ENCODE assay signal across 10 mouse cellular contexts in the genomic region with DNA sequence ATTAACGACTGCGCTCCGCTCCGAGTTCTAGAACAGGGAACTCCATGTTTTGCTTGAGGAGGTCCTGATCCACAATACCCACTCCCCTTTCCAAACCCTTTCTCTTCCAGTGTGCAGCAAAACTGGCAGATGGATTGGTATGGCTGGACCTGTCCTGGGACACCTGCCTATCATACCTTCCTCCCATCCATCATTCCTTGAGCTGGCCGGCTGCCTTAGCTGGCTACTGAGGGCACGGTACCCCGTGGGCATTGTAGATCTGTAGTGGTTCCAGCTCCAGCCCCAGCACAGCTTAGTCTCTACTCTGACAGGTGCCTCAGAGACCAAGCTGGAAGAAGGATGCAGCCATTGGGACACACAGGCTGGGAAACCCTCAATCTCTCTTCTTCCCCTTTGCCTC. TPM values are rescaled to one million over a fixed set of nuclear protein-coding genes. Genes with fewer than 3 reads are reported as not detected.
DNase-seq lines count a peak whose midpoint lies in the region; ATAC-seq and TF ChIP-seq lines count a peak whose summit lies in the region.
"Had no signal": no experiment of that assay in that cellular context is flagged by ENCODE, and none has a peak within 500 bp of the region (broad histone marks: within the 10 kb centered on the region; RNA-seq: fewer than 3 reads in every experiment).

No protein-coding gene starts in this region.

- H3K9me3 ChIP-seq in heart, embryonic 16.5 days (replicated peaks; ENCODE audit: control insufficient read depth, low read length), result no peaks in the 10 kb centered on the region
- H3K9me3 ChIP-seq in embryonic facial prominence, embryonic 11.5 days (replicated peaks; ENCODE audit: control insufficient read depth, low read length), result no peaks in the 10 kb centered on the region
- no peaks in the 10 kb centered on the region for H3K9me3 ChIP-seq in hindbrain, embryonic 15.5 days
- H3K9me3 ChIP-seq in midbrain, embryonic 15.5 days, result no peaks in the 10 kb centered on the region

- WGBS in heart, embryonic 16.5 days, result 32% methylated on average over 7 of the region's 7 CpGs
- WGBS in embryonic facial prominence, embryonic 11.5 days, result 14% methylated on average over 7 of the region's 7 CpGs
- 28% methylated on average over 7 of the region's 7 CpGs for WGBS in hindbrain, embryonic 15.5 days
- WGBS in midbrain, embryonic 15.5 days, result 31% methylated on average over 7 of the region's 7 CpGs
- WGBS in thymus, adult 2 months, result 59% methylated on average over 7 of the region's 7 CpGs

- ATAC-seq in heart, embryonic 16.5 days (replicated peaks; ENCODE audit: extremely low read depth, insufficient read depth, low FRiP score), result no peak
- ATAC-seq in embryonic facial prominence, embryonic 11.5 days (replicated peaks; ENCODE audit: insufficient number of reproducible peaks, low FRiP score, low TSS enrichment, low read depth), result no peak
- ATAC-seq in hindbrain, embryonic 15.5 days (ENCODE audit: low FRiP score, low read depth), result no peak
- ATAC-seq in midbrain, embryonic 15.5 days (replicated peaks), result no peak

- TF ChIP-seq POLR2A in thymus, adult 2 months (IDR thresholded peaks at IDR 0.05; ENCODE audit: control insufficient read depth, extremely low read depth, insufficient read depth, low read length, poor library complexity), result no peak

- TF ChIP-seq CTCF in thymus, adult 2 months (IDR thresholded peaks at IDR 0.05; ENCODE audit: borderline replicate concordance, control insufficient read depth, extremely low read depth, insufficient read depth, low read length, poor library complexity), result no peak

- H3K27ac ChIP-seq in heart, embryonic 16.5 days (ENCODE audit: low read length), result no peak overlapping the region
- H3K27ac ChIP-seq in embryonic facial prominence, embryonic 11.5 days (replicated peaks; ENCODE audit: low read depth, low read length), result no peak overlapping the region
- no peak overlapping the region for H3K27ac ChIP-seq in hindbrain, embryonic 15.5 days (replicated peaks)
- no peak overlapping the region for H3K27ac ChIP-seq in midbrain, embryonic 15.5 days
- no peak overlapping the region for H3K27ac ChIP-seq in thymus, adult 2 months (ENCODE audit: control insufficient read depth, insufficient read depth, low read length)

- H3K27me3 ChIP-seq in heart, embryonic 16.5 days (ENCODE audit: control insufficient read depth, insufficient read depth, low read length), result peaks cover 4% of the 10 kb centered on the region
- H3K27me3 ChIP-seq in embryonic facial prominence, embryonic 11.5 days (ENCODE audit: control insufficient read depth, insufficient read depth, low read length), result peaks cover 10% of the 10 kb centered on the region
- H3K27me3 ChIP-seq in hindbrain, embryonic 15.5 days, result peaks cover 14% of the 10 kb centered on the region; the same call in 1 of the 2 replicates
- 0 out of 2 replicates have a peak, but pooled peaks cover 3% of the 10 kb centered on the region for H3K27me3 ChIP-seq in midbrain, embryonic 15.5 days (replicated peaks)
- H3K27me3 ChIP-seq in thymus, adult 2 months (ENCODE audit: control insufficient read depth, insufficient read depth, low read length), result peaks cover 4% of the 10 kb centered on the region; the same call in 1 of the 2 replicates

- peak overlapping the region; percentile 4; the same call in 1 of the 2 replicates for H3K9ac ChIP-seq in heart, embryonic 16.5 days (ENCODE audit: low read length)
- peak overlapping the region; percentile 93 for H3K9ac ChIP-seq in embryonic facial prominence, embryonic 11.5 days (replicated peaks; ENCODE audit: low read length)
- 0 out of 2 replicates have a peak overlapping the region, but pooled peaks have one; percentile 65 for H3K9ac ChIP-seq in hindbrain, embryonic 15.5 days
- H3K9ac ChIP-seq in midbrain, embryonic 15.5 days, result peak overlapping the region; percentile 70; the same call in 1 of the 2 replicates

- peak overlapping the region; percentile 61 for H3K4me3 ChIP-seq in heart, embryonic 16.5 days (ENCODE audit: low read length)
- H3K4me3 ChIP-seq in embryonic facial prominence, embryonic 11.5 days (ENCODE audit: low read depth, low read length), result peak overlapping the region; percentile 64
- H3K4me3 ChIP-seq in hindbrain, embryonic 15.5 days, result peak overlapping the region; percentile 44
- H3K4me3 ChIP-seq in midbrain, embryonic 15.5 days, result peak overlapping the region; percentile 49; the same call in 1 of the 2 replicates
- no peak overlapping the region for H3K4me3 ChIP-seq in thymus, adult 2 months (ENCODE audit: control insufficient read depth, insufficient read depth, low read length)

- peaks cover 24% of the 10 kb centered on the region for H3K4me1 ChIP-seq in heart, embryonic 16.5 days (ENCODE audit: control insufficient read depth, insufficient read depth, low read length)
- H3K4me1 ChIP-seq in embryonic facial prominence, embryonic 11.5 days (ENCODE audit: control insufficient read depth, insufficient read depth, low read length), result peaks cover 8% of the 10 kb centered on the region
- H3K4me1 ChIP-seq in hindbrain, embryonic 15.5 days (replicated peaks), result peaks cover 41% of the 10 kb centered on the region
- H3K4me1 ChIP-seq in midbrain, embryonic 15.5 days, result peaks cover 36% of the 10 kb centered on the region
- H3K4me1 ChIP-seq in thymus, adult 2 months (replicated peaks; ENCODE audit: control insufficient read depth, insufficient read depth, low read length), result peaks cover 18% of the 10 kb centered on the region

- H3K36me3 ChIP-seq in heart, embryonic 16.5 days (ENCODE audit: control insufficient read depth, insufficient read depth), result no peaks in the 10 kb centered on the region; the same call in 1 of the 2 replicates
- no peaks in the 10 kb centered on the region for H3K36me3 ChIP-seq in embryonic facial prominence, embryonic 11.5 days (replicated peaks; ENCODE audit: control insufficient read depth, insufficient read depth, low read depth, low read length)
- no peaks in the 10 kb centered on the region for H3K36me3 ChIP-seq in hindbrain, embryonic 15.5 days
- H3K36me3 ChIP-seq in midbrain, embryonic 15.5 days (replicated peaks), result no peaks in the 10 kb centered on the region
- H3K36me3 ChIP-seq in thymus, adult 2 months (ENCODE audit: control insufficient read depth, insufficient read depth, low read length), result no peaks in the 10 kb centered on the region

- peak overlapping the region; percentile 80 for H3K4me2 ChIP-seq in heart, embryonic 16.5 days (ENCODE audit: low read depth, low read length)
- peak overlapping the region; percentile 96 for H3K4me2 ChIP-seq in embryonic facial prominence, embryonic 11.5 days (ENCODE audit: low read depth, low read length)
- peak overlapping the region; percentile 90 for H3K4me2 ChIP-seq in hindbrain, embryonic 15.5 days
- peak overlapping the region; percentile 96 for H3K4me2 ChIP-seq in midbrain, embryonic 15.5 days

- no peak for DNase-seq in heart, adult 8-10 months (ENCODE audit: low spot score)
- no peak for DNase-seq in embryonic facial prominence, embryonic 11.5 days (ENCODE audit: low spot score)
- no peak for DNase-seq in left cerebral cortex, adult 11 months (ENCODE audit: low spot score)
- no peak for DNase-seq in urinary bladder, postnatal 10 days (ENCODE audit: low spot score)
- DNase-seq in thymus, adult 2 months, result no peak
- DNase-seq: kidney, postnatal 4 days; lung, postnatal 4 days had no signal

RNA-seq across cellular contexts. Expression of a gene that starts 1.6 kb away (rescaled TPM):
- 655 and 710 TPM in 2 replicates for polyA plus RNA-seq in heart, embryonic 16.5 days (2015; fragmentation: Nextera tagmentation; extraction: Ambion mirVana)
- 1,000 to 10,000 TPM; 1,724 to 2,176 (median 1,900) TPM for total RNA-seq in heart, adult 8-10 months (2022)
- polyA plus RNA-seq in embryonic facial prominence, embryonic 11.5 days (2014; fragmentation: Nextera tagmentation; extraction: Ambion mirVana), result 8.7 and 8.8 TPM in 2 replicates
- 139 and 143 TPM in 2 replicates for polyA plus RNA-seq in hindbrain, embryonic 15.5 days (2015; fragmentation: Nextera tagmentation; extraction: Ambion mirVana)
- 82.8 and 88.3 TPM in 2 replicates for polyA plus RNA-seq in midbrain, embryonic 15.5 days (2015; fragmentation: Nextera tagmentation; extraction: Ambion mirVana)
- 172 and 198 TPM in 2 replicates for polyA plus RNA-seq in thymus, adult 2 months (2012; rRNA removed)

RNA-seq across cellular contexts. Expression of a gene that starts 5.0 kb away (rescaled TPM):
- polyA plus RNA-seq in heart, embryonic 16.5 days (2015; fragmentation: Nextera tagmentation; extraction: Ambion mirVana), result 26.4 and 30.3 TPM in 2 replicates
- 1 to 10 TPM; 4.1 to 7.8 (median 4.6) TPM for total RNA-seq in heart, adult 8-10 months (2022)
- polyA plus RNA-seq in embryonic facial prominence, embryonic 11.5 days (2014; fragmentation: Nextera tagmentation; extraction: Ambion mirVana), result 56.1 and 71.9 TPM in 2 replicates
- polyA plus RNA-seq in hindbrain, embryonic 15.5 days (2015; fragmentation: Nextera tagmentation; extraction: Ambion mirVana), result 18.2 and 18.4 TPM in 2 replicates
- 18.2 and 21.6 TPM in 2 replicates for polyA plus RNA-seq in midbrain, embryonic 15.5 days (2015; fragmentation: Nextera tagmentation; extraction: Ambion mirVana)
- 7.5 and 9.3 TPM in 2 replicates for polyA plus RNA-seq in thymus, adult 2 months (2012; rRNA removed)

RNA-seq across cellular contexts. Expression of a gene that starts 9.2 kb away (rescaled TPM):
- 0.42 and 0.44 TPM in 2 replicates for polyA plus RNA-seq in heart, embryonic 16.5 days (2015; fragmentation: Nextera tagmentation; extraction: Ambion mirVana)
- not detected for total RNA-seq in heart, adult 8-10 months (2022)
- 0.29 and 0.62 TPM in 2 replicates for polyA plus RNA-seq in embryonic facial prominence, embryonic 11.5 days (2014; fragmentation: Nextera tagmentation; extraction: Ambion mirVana)
- 1.1 and 1.6 TPM in 2 replicates for polyA plus RNA-seq in hindbrain, embryonic 15.5 days (2015; fragmentation: Nextera tagmentation; extraction: Ambion mirVana)
- polyA plus RNA-seq in midbrain, embryonic 15.5 days (2015; fragmentation: Nextera tagmentation; extraction: Ambion mirVana), result 1.1 and 1.3 TPM in 2 replicates
- polyA plus RNA-seq in thymus, adult 2 months (2012; rRNA removed), result 0.42 TPM in 1 of 2 replicates, not detected in the other

RNA-seq across cellular contexts. Expression of a gene that starts 9.9 kb away (rescaled TPM):
- polyA plus RNA-seq in heart, embryonic 16.5 days (2015; fragmentation: Nextera tagmentation; extraction: Ambion mirVana), result 112 and 114 TPM in 2 replicates
- 10 to 100 TPM; 17.3 to 25.0 (median 21.4) TPM for total RNA-seq in heart, adult 8-10 months (2022)
- 236 and 250 TPM in 2 replicates for polyA plus RNA-seq in embryonic facial prominence, embryonic 11.5 days (2014; fragmentation: Nextera tagmentation; extraction: Ambion mirVana)
- 251 and 263 TPM in 2 replicates for polyA plus RNA-seq in hindbrain, embryonic 15.5 days (2015; fragmentation: Nextera tagmentation; extraction: Ambion mirVana)
- 300 and 303 TPM in 2 replicates for polyA plus RNA-seq in midbrain, embryonic 15.5 days (2015; fragmentation: Nextera tagmentation; extraction: Ambion mirVana)
- polyA plus RNA-seq in thymus, adult 2 months (2012; rRNA removed), result 63.0 and 75.5 TPM in 2 replicates

RNA-seq across cellular contexts. Expression of a gene that starts 11.5 kb away (rescaled TPM):
- 0.56 and 0.72 TPM in 2 replicates for polyA plus RNA-seq in heart, embryonic 16.5 days (2015; fragmentation: Nextera tagmentation; extraction: Ambion mirVana)
- total RNA-seq in heart, adult 8-10 months (2022), result not detected
- 1.1 TPM in 1 of 2 replicates, not detected in the other for polyA plus RNA-seq in embryonic facial prominence, embryonic 11.5 days (2014; fragmentation: Nextera tagmentation; extraction: Ambion mirVana)
- 0.35 and 1.2 TPM in 2 replicates for polyA plus RNA-seq in hindbrain, embryonic 15.5 days (2015; fragmentation: Nextera tagmentation; extraction: Ambion mirVana)
- polyA plus RNA-seq in midbrain, embryonic 15.5 days (2015; fragmentation: Nextera tagmentation; extraction: Ambion mirVana), result 0.77 TPM in 1 of 2 replicates, not detected in the other
- 3.1 and 4.8 TPM in 2 replicates for polyA plus RNA-seq in thymus, adult 2 months (2012; rRNA removed)

Comparison
In these comparisons a context has a peak if more than half of its experiments do, and no peak if none do; other contexts are left out.
1. H3K9ac ChIP-seq: peak in every context shown above with its lines; median percentile 93 in embryonic facial prominence, embryonic 11.5 days; 70 in midbrain, embryonic 15.5 days; 65 in hindbrain, embryonic 15.5 days; 4 in heart, embryonic 16.5 days.